Mouse (Mus musculus) testis, postnatal 10 days (tissue): Measurements from ENCODE around the gene Nlrx1.
"Not testable (repeated sequence)": the region's sequence is repeated elsewhere in the genome, so short reads cannot be mapped to it uniquely, and the experiment has no call there.

Experiments
- DNase-seq: peaks from one replicate; pipeline ENCODE4 v3.0.0; 2021; ENCODE audit warnings: low spot score

The Nlrx1 gene

GRCm38 (mm10) chr9:44268432-44268831 lies at the start of gene Nlrx1:
TSS of gene Nlrx1 (minus strand) at chr9:44268599.
- no peak for DNase-seq

GRCm38 (mm10) chr9:44317452-44317851 lies 49.1 kb upstream of the Nlrx1 start:
- no peak for DNase-seq

DNA sequence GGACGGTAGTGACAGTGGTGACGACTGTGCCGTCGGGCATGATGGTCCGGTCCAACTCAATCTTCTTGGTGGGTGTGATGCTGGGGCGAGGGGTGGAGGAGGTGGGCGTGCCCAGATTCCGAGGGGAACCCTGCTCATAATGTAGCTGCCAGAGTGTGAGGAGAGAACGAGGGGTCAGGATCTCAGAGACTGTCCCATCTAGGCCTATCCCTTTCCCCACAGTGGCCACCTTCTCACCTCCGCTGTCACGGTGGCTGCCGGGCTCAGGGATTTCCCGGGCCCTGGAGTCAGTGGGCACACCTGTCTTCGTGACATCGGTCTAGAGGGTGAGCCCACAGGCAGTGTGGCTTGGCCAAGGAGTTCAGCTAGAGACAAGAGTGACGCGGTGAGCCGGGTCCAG lies 46.5 kb upstream of the Nlrx1 start:
- no peak for DNase-seq

DNA sequence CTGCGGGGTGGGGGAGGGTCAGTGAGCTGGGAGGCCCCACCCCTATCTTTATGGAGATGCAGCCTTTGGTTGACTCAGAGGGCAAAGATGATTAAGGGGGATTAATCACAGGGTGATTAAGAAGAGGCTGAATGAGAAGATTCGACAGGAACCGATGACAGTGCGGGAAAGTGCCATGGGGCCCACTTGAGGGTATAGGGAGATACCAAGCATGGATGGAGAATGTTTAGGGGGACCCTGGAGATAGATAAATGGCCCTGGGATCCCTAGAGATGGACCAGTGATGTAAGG lies 45.8 kb upstream of the Nlrx1 start:
- no peak for DNase-seq

DNA sequence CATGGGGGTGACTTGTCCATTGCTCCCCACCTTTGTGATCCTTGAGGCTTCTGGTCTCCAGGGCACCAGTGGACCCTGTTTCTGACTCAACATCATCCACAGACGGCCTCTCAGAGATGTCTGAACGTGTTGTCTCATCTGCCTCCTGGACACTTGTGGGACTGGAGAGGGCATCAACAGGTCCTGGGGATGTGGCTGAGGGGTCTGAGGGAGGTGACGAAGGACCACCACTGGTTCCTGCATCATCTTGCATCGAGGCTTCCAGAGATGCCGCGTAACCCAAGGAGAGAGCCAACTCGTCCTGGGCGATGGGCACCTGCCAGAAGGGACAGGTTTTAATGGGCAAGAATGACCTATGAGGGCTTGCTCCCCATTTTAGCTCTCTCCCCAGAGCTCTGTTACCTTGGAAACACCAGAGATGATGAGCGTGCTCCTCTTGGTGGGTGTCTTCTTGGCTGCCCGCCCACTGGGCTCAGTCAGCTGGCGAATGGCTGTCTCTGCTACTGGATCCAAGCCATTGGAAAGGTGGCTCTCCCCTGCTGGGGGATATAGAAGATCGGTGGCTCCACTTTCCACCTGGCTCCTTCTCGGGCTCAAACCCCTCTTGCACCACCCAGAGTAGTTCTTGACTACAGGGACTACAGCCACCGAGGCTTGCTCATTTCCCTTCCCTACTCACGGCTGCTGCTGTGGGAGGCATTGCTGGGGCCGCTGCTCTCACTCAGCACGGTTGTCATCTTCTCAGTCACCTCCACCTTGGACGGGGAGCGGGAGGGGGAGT lies 45.3 kb upstream of the Nlrx1 start:
- DNase-seq: no peak

- no peak for DNase-seq
These were observed 43.0 kb upstream of the Nlrx1 start for GRCm38 (mm10) chr9:44311136-44312134.

GRCm38 (mm10) chr9:44310750-44311135 lies 42.3 kb upstream of the Nlrx1 start:
- no peak for DNase-seq

DNA sequence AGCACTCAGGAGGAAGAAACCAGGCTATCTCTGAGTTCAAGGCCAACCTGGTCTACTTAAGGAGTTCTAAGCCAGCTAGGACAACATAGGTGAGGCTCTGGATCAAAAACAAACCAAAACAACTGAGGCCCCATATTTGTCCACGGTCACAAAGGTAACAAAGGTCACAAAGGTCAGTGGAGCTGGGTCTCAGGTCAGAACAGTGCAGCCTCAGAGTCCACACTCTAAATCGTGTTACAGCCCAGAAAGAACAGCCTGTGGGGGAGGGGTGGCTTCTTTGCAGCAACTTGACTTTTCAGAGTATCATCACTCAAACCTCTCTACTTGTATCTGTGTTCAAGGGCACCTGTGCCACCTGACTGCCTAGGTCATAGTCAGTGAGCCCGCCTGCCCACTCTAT lies 41.4 kb upstream of the Nlrx1 start:
- no peak for DNase-seq

- no peak for DNase-seq
These were observed 38.8 kb upstream of the Nlrx1 start for GRCm38 (mm10) chr9:44307248-44307647.

DNA sequence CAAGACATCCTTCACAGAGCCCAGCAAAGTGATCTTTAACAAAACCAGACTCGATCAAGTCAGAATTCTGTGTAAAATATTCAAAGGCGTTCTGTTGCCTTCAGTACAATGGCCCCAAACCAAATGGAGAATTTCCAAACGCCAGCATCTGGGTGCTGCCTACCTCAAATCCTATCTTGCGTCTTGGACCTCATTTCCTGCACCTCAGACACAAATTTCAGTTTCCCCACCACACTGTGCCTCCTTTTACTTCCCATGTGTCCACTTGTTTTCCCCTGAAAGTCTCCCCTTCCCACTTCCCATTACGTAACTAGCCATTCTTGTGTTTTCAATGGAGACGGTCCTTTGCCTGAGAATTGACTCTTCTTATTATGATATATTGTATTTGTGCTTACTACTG lies 38.1 kb upstream of the Nlrx1 start:
- DNase-seq: no peak

DNA sequence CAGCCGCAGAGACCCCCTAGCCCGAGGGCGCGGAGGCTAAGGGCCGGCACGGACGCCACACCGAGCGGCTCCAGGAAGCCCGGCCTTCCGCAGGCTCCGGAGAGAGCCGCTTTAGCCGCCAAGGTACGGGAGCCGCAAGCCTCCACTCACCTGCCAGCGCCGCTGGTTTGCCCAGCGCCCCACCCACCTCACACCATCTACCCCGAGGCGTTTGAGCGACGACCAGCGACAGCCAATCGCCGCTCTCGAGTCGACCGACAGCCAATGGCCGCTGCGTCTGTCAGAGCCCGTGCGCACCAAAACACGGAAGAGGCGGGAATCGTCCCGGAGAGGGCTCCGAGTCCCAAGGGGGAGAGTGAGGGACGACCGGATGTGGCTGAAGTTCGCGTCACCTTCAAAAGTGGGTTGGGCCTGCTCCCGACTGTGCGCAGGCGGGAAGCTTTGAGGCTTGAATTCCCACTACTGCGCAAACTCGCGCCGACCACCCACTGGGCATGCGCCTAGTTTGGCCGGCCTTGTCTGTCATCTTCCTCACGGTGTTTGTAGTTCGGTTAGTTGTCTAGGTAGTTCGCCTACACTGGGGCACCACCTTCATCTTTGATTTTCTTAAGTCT lies 37.2 kb upstream of the Nlrx1 start, which contains the start of gene Hinfp:
Gene Hinfp (minus strand): TSS at position 206 of the 614 bp plus-strand sequence.
- peak; percentile 97 for DNase-seq

DNA sequence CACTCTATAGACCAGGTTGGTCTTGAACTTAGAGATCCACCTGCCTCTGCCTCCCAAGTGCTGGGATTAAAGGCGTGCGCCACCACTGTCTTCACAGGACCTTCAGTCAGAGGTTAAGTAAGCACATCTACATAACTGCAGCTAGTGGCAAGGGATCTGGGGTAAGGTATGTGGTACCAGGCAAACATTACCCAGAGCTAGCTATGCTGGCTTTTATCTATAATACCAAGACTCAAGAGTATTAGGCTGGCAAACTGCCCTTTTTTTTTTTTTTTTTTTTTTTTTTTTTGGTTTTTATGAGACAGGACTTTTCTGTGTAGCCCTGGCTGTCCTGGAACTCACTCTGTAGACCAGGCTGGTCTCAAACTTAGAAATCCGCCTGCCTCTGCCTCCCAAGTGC lies 31.6 kb upstream of the Nlrx1 start:
- not testable (repeated sequence) for DNase-seq

GRCm38 (mm10) chr9:44292490-44292889 lies 24.1 kb upstream of the Nlrx1 start:
- no peak for DNase-seq

DNA sequence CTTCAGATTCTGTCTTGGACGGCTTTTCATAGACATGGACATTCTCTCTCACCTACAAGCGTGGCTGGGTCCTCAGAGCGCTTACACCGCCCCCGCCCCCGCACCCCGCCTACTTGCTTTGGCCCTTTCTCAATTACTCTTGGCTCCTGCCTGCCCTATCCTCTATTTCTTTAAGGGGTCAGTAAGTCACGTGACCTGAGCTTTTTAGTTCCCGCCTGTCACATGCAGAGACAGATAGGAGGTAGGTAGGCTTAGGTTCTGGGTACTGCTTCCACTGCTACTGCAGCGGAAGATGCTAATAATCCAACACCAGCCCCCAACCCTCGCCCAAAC lies 20.5 kb upstream of the Nlrx1 start:
- no peak for DNase-seq

DNA sequence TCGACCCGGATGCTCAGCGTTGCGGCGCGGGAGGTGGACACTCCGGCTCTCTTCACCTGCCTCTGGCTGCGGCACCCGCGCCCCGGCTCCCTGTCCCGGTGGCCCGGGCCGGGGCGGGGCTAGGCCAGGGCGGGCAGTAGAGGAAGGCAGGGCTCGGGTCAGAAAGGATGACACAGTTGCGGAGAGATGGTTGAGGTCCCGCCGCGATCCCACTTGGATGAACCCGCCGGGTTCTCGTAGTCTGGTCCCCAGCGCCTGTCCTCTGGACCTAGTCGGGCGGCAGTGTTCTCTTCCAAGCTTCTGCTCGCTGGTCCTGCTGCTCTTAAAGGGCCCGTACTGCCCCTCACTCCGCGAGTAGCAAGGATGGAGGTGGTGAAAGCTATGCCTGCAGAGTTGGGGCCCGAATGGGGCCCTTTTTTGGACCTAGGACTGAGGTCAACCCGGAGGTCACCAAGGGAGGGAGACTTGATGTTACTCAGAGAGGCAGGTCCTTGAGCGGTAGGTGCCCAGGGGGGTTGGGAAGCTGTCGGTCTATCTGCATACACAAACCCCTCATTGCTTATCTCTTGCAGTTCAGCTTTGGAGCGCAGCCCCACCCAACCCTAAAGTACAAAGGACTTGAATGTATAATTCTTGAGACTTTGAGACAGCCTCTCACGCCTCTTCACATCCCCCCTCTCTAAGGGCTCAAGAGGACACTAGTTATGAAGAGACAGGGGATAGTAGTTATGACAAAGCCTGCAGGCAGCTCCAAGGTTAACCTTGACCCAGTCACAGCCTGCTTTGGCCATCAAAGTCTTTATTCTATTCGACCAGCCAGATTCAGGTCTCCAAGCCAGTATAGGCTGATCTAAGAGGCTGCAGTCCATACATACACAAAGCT lies 19.9 kb upstream of the Nlrx1 start, which contains the start of gene Abcg4:
Gene Abcg4 (minus strand): TSS at position 540 of the 883 bp plus-strand sequence.
- DNase-seq: peak; percentile 58

DNA sequence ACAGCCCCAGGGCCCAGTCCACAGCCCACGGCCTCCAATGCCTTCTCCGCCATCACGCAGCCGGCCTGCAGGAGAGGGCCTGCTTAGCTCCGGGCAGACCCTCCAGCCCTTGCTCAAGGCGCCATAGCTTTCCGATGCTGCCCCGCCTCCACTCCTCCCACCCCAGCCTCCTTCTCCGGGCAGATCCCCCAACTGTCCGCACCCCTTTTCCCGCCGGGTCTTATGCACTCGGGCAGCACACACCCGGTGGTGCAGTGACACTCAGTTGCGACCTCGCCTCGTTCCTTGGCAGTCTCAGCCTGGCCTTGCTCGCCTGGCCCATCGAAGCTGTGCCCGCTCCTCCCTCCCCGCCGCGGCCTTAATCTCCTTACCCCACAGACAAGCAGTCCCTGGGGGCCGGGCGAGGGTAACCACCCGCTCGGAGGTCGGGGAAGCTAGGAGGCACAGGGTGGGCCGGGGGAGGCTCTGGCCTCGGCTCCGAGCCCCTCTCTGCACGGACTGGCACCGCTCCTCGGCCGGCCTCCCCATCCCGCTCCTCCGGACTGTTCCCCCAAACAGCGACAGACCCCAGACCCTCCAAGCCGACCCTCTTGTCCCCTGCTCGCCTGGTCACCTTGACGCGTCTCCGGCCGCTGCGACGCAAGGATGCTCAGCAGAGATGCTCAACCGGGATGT lies 19.1 kb upstream of the Nlrx1 start:
- peak; percentile 63 for DNase-seq

GRCm38 (mm10) chr9:44287003-44287400 lies 18.6 kb upstream of the Nlrx1 start:
- DNase-seq: no peak

- no peak for DNase-seq
These were observed 18.0 kb upstream of the Nlrx1 start for GRCm38 (mm10) chr9:44286256-44286850.

- DNase-seq: no peak
These were observed 14.8 kb upstream of the Nlrx1 start for GRCm38 (mm10) chr9:44283183-44283582.

- DNase-seq: no peak
These were observed 1.6 kb upstream of the Nlrx1 start for GRCm38 (mm10) chr9:44269973-44270372.

- DNase-seq: no peak
These were observed 678 bp upstream of the Nlrx1 start for GRCm38 (mm10) chr9:44269077-44269476.
